In genomic region chr2:7055958-7056357, GRCm38 (mm10) we compare ENCODE assay signal across 13 mouse cellular contexts.
DNase-seq lines count a peak whose midpoint lies in the region; ATAC-seq and TF ChIP-seq lines count a peak whose summit lies in the region.
"Had no signal": no experiment of that assay in that cellular context is flagged by ENCODE, and none has a peak within 500 bp of the region (broad histone marks: within the 10 kb centered on the region; RNA-seq: fewer than 3 reads in every experiment).

No protein-coding gene starts in this region.

- no peak overlapping the region for H3K9ac ChIP-seq in heart, embryonic 12.5 days
- H3K9ac ChIP-seq in heart, embryonic 11.5 days (ENCODE audit: low read depth, low read length), result no peak overlapping the region
- H3K9ac ChIP-seq in lung, embryonic 16.5 days (ENCODE audit: low read length), result no peak overlapping the region
- H3K9ac ChIP-seq: embryonic facial prominence, embryonic 13.5 days had no signal

- 0 out of 2 replicates have a peak overlapping the region, but pooled peaks have one; percentile 2 for H3K27ac ChIP-seq in heart, embryonic 12.5 days (ENCODE audit: poor library complexity, severe bottlenecking)
- no peak overlapping the region for H3K27ac ChIP-seq in heart, embryonic 11.5 days (ENCODE audit: low read depth, low read length)
- 0 out of 2 replicates have a peak overlapping the region, but pooled peaks have one; percentile 24 for H3K27ac ChIP-seq in brown adipose tissue, adult 24 weeks (replicated peaks; ENCODE audit: low read depth, low read length)
- peak overlapping the region; percentile 47 for H3K27ac ChIP-seq in lung, embryonic 16.5 days (ENCODE audit: low read length)
- H3K27ac ChIP-seq: embryonic facial prominence, embryonic 13.5 days; stomach, postnatal 0 days had no signal

- no peak for ATAC-seq in heart, embryonic 12.5 days (ENCODE audit: insufficient number of reproducible peaks, low FRiP score)
- ATAC-seq in heart, embryonic 11.5 days (replicated peaks; ENCODE audit: insufficient number of reproducible peaks, low FRiP score, low TSS enrichment), result no peak
- peak; percentile 75 for ATAC-seq in Patski
- peak; percentile 58 for ATAC-seq in lung, embryonic 16.5 days (ENCODE audit: low read depth)
- no peak for ATAC-seq in erythroid progenitor cell, adult 5-6 weeks (replicated peaks; ENCODE audit: low FRiP score, poor library complexity, severe bottlenecking)

- no peaks in the 10 kb centered on the region for H3K27me3 ChIP-seq in heart, embryonic 12.5 days (replicated peaks)
- no peaks in the 10 kb centered on the region for H3K27me3 ChIP-seq in heart, embryonic 11.5 days (ENCODE audit: control insufficient read depth, insufficient read depth, low read length)
- no peaks in the 10 kb centered on the region for H3K27me3 ChIP-seq in Patski
- no peaks in the 10 kb centered on the region for H3K27me3 ChIP-seq in lung, embryonic 16.5 days (ENCODE audit: control insufficient read depth, insufficient read depth, low read depth, low read length)
- H3K27me3 ChIP-seq: embryonic facial prominence, embryonic 13.5 days had no signal

- H3K4me3 ChIP-seq in heart, embryonic 12.5 days, result no peak overlapping the region
- H3K4me3 ChIP-seq in heart, embryonic 11.5 days (ENCODE audit: low read depth, low read length), result no peak overlapping the region
- H3K4me3 ChIP-seq in brown adipose tissue, adult 24 weeks (ENCODE audit: insufficient read depth, low read depth, low read length), result no peak overlapping the region
- no peak overlapping the region for H3K4me3 ChIP-seq in lung, embryonic 16.5 days (ENCODE audit: low read length)
- H3K4me3 ChIP-seq: embryonic facial prominence, embryonic 13.5 days had no signal

- no peak for TF ChIP-seq CTCF in Patski (IDR thresholded peaks at IDR 0.05)

- peaks cover 2% of the 10 kb centered on the region; the same call in 1 of the 2 replicates for H3K9me3 ChIP-seq in heart, embryonic 12.5 days (replicated peaks)
- no peaks in the 10 kb centered on the region for H3K9me3 ChIP-seq in heart, embryonic 11.5 days (replicated peaks; ENCODE audit: control insufficient read depth, low read length)
- H3K9me3 ChIP-seq in lung, embryonic 16.5 days (ENCODE audit: control insufficient read depth, low read length), result no peaks in the 10 kb centered on the region
- H3K9me3 ChIP-seq: embryonic facial prominence, embryonic 13.5 days had no signal

- POLR2A ChIA-PET in Patski (lab: Charles Lee), result interaction anchor here (0.7 to 1.4 kb wide), 4 partner anchors 13 to 294 kb away, joined by 3 to 4 read pairs (median 4); no protein-coding TSS in a partner anchor

- CTCF ChIA-PET in Patski (lab: Charles Lee), result interaction anchor here (1.0 to 2.1 kb wide), 5 partner anchors 9 to 153 kb away, joined by 3 to 7 read pairs (median 3); no protein-coding TSS in a partner anchor

- H3K36me3 ChIP-seq in heart, embryonic 12.5 days, result 0 out of 2 replicates have a peak, but pooled peaks cover 3% of the 10 kb centered on the region
- H3K36me3 ChIP-seq in heart, embryonic 11.5 days (ENCODE audit: control insufficient read depth, insufficient read depth, low read length), result no peaks in the 10 kb centered on the region
- no peaks in the 10 kb centered on the region for H3K36me3 ChIP-seq in lung, embryonic 16.5 days (ENCODE audit: control insufficient read depth, insufficient read depth, low read length)
- H3K36me3 ChIP-seq: embryonic facial prominence, embryonic 13.5 days had no signal

- no peak overlapping the region for H3K4me2 ChIP-seq in heart, embryonic 12.5 days
- no peak overlapping the region for H3K4me2 ChIP-seq in heart, embryonic 11.5 days
- no peak overlapping the region for H3K4me2 ChIP-seq in lung, embryonic 16.5 days (ENCODE audit: low read depth, low read length)
- H3K4me2 ChIP-seq: embryonic facial prominence, embryonic 13.5 days had no signal

- in situ Hi-C loops in Patski (cut with MboI; ENCODE audit: low pct_unique_long_range_greater_than_20kb), result no loop called here

- 49% methylated on average over 3 of the region's 3 CpGs for WGBS in heart, embryonic 12.5 days
- WGBS in heart, embryonic 11.5 days (ENCODE audit: insufficient replicate concordance), result 50% methylated on average over 3 of the region's 3 CpGs
- WGBS in lung, embryonic 16.5 days, result 21% methylated on average over 3 of the region's 3 CpGs

- peaks cover 17% of the 10 kb centered on the region for H3K4me1 ChIP-seq in heart, embryonic 12.5 days (replicated peaks)
- peaks cover 3% of the 10 kb centered on the region; the same call in 1 of the 2 replicates for H3K4me1 ChIP-seq in heart, embryonic 11.5 days (ENCODE audit: control insufficient read depth, insufficient read depth, low read length)
- H3K4me1 ChIP-seq in brown adipose tissue, adult 24 weeks (ENCODE audit: control insufficient read depth, insufficient read depth, insufficient read length, low read length), result no peaks in the 10 kb centered on the region; the same call in 1 of the 2 replicates
- H3K4me1 ChIP-seq in lung, embryonic 16.5 days (replicated peaks; ENCODE audit: control insufficient read depth, insufficient read depth, low read length), result peaks cover 16% of the 10 kb centered on the region

- peak; percentile 69 for DNase-seq in Patski (ENCODE audit: low read depth, low spot score)
- no peak for DNase-seq in kidney, postnatal 36 days
- DNase-seq: cerebellum, postnatal 10 days; kidney, adult 18-20 months; left cerebral cortex, postnatal 4 days; thymus, postnatal 4 days had no signal

Comparison
In these comparisons a context has a peak if more than half of its experiments do, and no peak if none do; other contexts are left out.
1. ATAC-seq: peak in Patski (single experiment) and lung, embryonic 16.5 days (single experiment); none in heart, embryonic 12.5 days (single experiment), heart, embryonic 11.5 days (single experiment) and erythroid progenitor cell, adult 5-6 weeks (single experiment).